Mouse (Mus musculus) layer of hippocampus, postnatal 25 days (tissue): ENCODE measurements around the gene Pik3r2. TPM values are rescaled to one million over a fixed set of nuclear protein-coding genes. Genes with fewer than 3 reads are reported as not detected.

Experiments used
- microRNA-seq, 2 experiments: library from miRNA; unstranded; fragments of <30 nt; microRNA quantifications; one replicate each; pipeline ENCODE4 v1.2.0; 2021
- total RNA-seq, 2 experiments: library from RNA; stranded (reverse); gene quantifications; 2 replicates each; pipeline ENCODE4 v1.2.3; 2021

Pik3r2 gene
- total RNA-seq, 2 experiments from 2014 or later, result 154 to 159 TPM

Small RNAs within 50 kb of the gene (microRNA-seq; reads per million reads assigned to microRNA genes)
- 52.2 to 58.6 reads per million in 2 experiments for gene Mir7240

Other genes with a start within 250 kb of the Pik3r2 start
- 100 to 1,000 TPM; 432 to 468 TPM for gene Fkbp8, start 249.0 kb downstream of the Pik3r2 start, total RNA-seq
- gene Kxd1, start 248.8 kb downstream of the Pik3r2 start, total RNA-seq, result 10 to 100 TPM; 37.8 to 38.0 TPM
- gene Ell, start 237.3 kb downstream of the Pik3r2 start, total RNA-seq, result 10 to 100 TPM; 20.3 to 23.5 TPM
- gene Isyna1, start 182.3 kb downstream of the Pik3r2 start, total RNA-seq, result 10 to 100 TPM; 41.5 to 47.0 TPM
- gene Ssbp4, start 167.8 kb downstream of the Pik3r2 start, total RNA-seq, result 100 to 1,000 TPM; 285 to 304 TPM
- 1 to 10 TPM in 1 of 2 experiments, under 1 TPM in 1; 0.63 to 1.0 TPM for gene Lrrc25, start 160.6 kb downstream of the Pik3r2 start, total RNA-seq
- gene Gdf15, start 144.3 kb downstream of the Pik3r2 start, total RNA-seq, result under 1 TPM in 1 of 2 experiments, not detected in 1; 0.26 TPM
- gene Pgpep1, start 116.3 kb downstream of the Pik3r2 start, total RNA-seq, result 10 to 100 TPM; 21.1 to 25.1 TPM
- gene Lsm4, start 103.5 kb downstream of the Pik3r2 start, total RNA-seq, result 10 to 100 TPM; 66.2 to 67.4 TPM
- 100 to 1,000 TPM; 181 to 194 TPM for gene Jund, start 77.8 kb downstream of the Pik3r2 start, total RNA-seq
- gene Iqcn, start 73.3 kb downstream of the Pik3r2 start, total RNA-seq, result under 1 TPM; 0.05 to 0.12 TPM
- gene Gm3336, start 58.2 kb downstream of the Pik3r2 start, total RNA-seq, result not detected
- gene Pde4c, start 53.0 kb downstream of the Pik3r2 start, total RNA-seq, result 1 to 10 TPM in 1 of 2 experiments, under 1 TPM in 1; 0.89 to 1.2 TPM
- gene Rab3a, start 22.0 kb downstream of the Pik3r2 start, total RNA-seq, result 100 to 1,000 TPM; 789 to 843 TPM
- gene Mpv17l2, start 15.8 kb downstream of the Pik3r2 start, total RNA-seq, result 10 to 100 TPM; 41.7 to 42.2 TPM
- gene Mast3, start 28.3 kb upstream of the Pik3r2 start, total RNA-seq, result 100 to 1,000 TPM; 411 to 437 TPM
- 1 to 10 TPM in 1 of 2 experiments, under 1 TPM in 1; 0.94 to 1.4 TPM for gene Il12rb1, start 31.7 kb upstream of the Pik3r2 start, total RNA-seq
- gene Arrdc2, start 63.0 kb upstream of the Pik3r2 start, total RNA-seq, result 10 to 100 TPM; 15.0 to 18.7 TPM
- 10 to 100 TPM; 19.4 to 22.4 TPM for gene Kcnn1, start 86.5 kb upstream of the Pik3r2 start, total RNA-seq
- 10 to 100 TPM; 92.7 to 95.6 TPM for gene Ccdc124, start 97.2 kb upstream of the Pik3r2 start, total RNA-seq
- gene Slc5a5, start 116.0 kb upstream of the Pik3r2 start, total RNA-seq, result 10 to 100 TPM in 1 of 2 experiments, 1 to 10 TPM in 1; 6.9 to 10.5 TPM
- gene Rpl18a, start 120.7 kb upstream of the Pik3r2 start, total RNA-seq, result 100 to 1,000 TPM; 634 to 770 TPM
- 10 to 100 TPM; 87.7 to 94.2 TPM for gene Map1s, start 129.2 kb upstream of the Pik3r2 start, total RNA-seq